Mouse (Mus musculus) heart, postnatal 25 days (tissue): ENCODE data around the gene Olfr561. TPM values are rescaled to one million over a fixed set of nuclear protein-coding genes. Genes with fewer than 3 reads are reported as not detected.

Source experiments
- DNase-seq: peaks from one replicate; pipeline ENCODE4 v3.0.0; 2022; ENCODE audit warnings: low spot score
- intact Hi-C: fragments of 180-260 bp; cut with DNase I; formaldehyde crosslinking; loops from one replicate; pipeline ENCODE4 v1.15.1; 2025
- total RNA-seq, 2 experiments: library from RNA; stranded (reverse); gene quantifications; 2 replicates each; pipeline ENCODE4 v1.2.3; 2021

The Olfr561 gene
- not detected for total RNA-seq

GRCm38 (mm10) chr7:102770921-102771320, at the start of gene Olfr561:
Olfr561 (plus strand) TSS chr7:102771221.
- no peak for DNase-seq
- intact Hi-C loops, result no loop called here

- DNase-seq, result no peak
- intact Hi-C loops, result no loop called here
Observed at GRCm38 (mm10) chr7:102727391-102727790, 43.6 kb upstream of the Olfr561 start, which contains the start of gene Olfr559. Olfr559 (minus strand) TSS chr7:102727491.

- no peak for DNase-seq
- intact Hi-C loops, result no loop called here
Observed at GRCm38 (mm10) chr7:102733793-102734192, 37.2 kb upstream of the Olfr561 start.

DNA sequence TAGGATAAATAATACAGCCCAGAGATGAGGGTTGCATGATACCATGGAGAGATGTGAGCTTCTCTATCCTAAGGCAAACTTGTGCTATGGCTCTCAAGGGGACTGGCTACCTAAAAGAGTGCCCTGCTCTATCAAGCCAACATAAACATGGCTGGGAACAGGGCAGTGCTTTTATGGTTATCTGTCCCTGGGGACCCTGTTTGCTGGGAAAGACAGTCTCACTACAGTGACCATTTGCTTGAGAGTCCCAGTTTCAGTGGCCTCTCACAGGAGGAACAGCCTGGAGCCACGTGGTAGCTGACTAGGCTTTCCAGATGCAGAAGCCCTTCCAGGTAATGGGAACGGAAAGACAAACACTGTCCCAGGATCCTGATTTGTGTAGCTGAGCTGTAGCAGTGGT, 33.3 kb upstream of the Olfr561 start:
- intact Hi-C loops, result no loop called here
- DNase-seq, result no peak

DNA sequence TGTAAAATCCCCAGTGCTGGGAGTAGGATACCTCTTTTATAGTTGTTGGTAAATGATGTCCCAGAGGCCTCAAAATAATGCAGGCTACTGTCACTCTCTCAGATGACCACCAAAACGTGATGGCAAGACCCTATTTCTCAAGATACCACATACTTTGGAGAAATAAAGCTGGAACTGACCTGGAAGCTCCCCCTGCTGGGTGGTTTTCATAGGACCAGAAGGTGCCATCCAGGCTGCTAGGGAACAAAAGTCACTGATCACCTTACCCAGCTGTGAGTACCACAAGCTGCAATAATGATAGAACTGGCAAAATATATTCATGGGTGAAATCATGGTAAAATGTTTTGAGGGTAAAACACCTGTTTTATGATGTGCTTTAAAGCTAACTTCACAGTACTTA, 18.9 kb upstream of the Olfr561 start:
- no peak for DNase-seq
- intact Hi-C loops, result loop anchor here (5.0 kb wide), 2 partner anchors 85 to 240 kb away; no protein-coding TSS in a partner anchor

- DNase-seq, result no peak
- intact Hi-C loops, result no loop called here
Observed at GRCm38 (mm10) chr7:102759266-102759665, 11.8 kb upstream of the Olfr561 start, which contains the start of the genes Olfr560 and Olfr78. Olfr560 (minus strand) TSS chr7:102759366. Olfr78 (minus strand) TSS chr7:102759471.

DNA sequence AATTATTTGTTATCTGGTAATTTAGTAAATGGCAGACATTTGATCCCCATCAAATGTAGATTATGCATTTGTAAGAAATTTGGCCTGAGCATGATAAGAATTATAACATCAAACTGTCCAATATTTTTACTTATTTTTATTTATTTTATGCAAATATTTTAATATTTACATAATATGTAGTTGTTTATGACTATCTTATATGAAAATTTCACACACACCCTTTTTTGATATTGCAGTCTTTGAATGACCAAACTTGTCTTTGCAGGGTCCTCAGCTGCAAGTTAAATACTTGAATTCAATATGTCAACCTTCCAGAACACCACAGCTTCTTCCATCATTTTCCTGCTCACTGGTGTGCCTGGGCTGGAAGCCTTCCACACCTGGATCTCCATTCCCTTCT, 32.2 kb downstream of the Olfr561 start, which contains the start of gene Olfr564:
TSS of gene Olfr564 (plus strand) at position 301 of the 400 bp plus-strand sequence.
- no peak for DNase-seq
- intact Hi-C loops, result no loop called here

Other genes starting within 250 kb of the Olfr561 start
- gene Olfr547, start 236.5 kb upstream of the Olfr561 start, total RNA-seq, result not detected
- gene Olfr548-ps1, start 230.3 kb upstream of the Olfr561 start, total RNA-seq, result not detected
- gene Olfr549, start 221.4 kb upstream of the Olfr561 start, total RNA-seq, result not detected
- 1 to 10 TPM; 5.4 to 5.5 TPM for gene Trim21, start 205.7 kb upstream of the Olfr561 start, total RNA-seq
- under 1 TPM; 0.10 to 0.17 TPM for gene Olfr550, start 199.8 kb upstream of the Olfr561 start, total RNA-seq
- not detected for gene Olfr551, start 179.3 kb upstream of the Olfr561 start, total RNA-seq
- gene Olfr552, start 173.5 kb upstream of the Olfr561 start, total RNA-seq, result under 1 TPM; 0.08 to 0.36 TPM
- not detected for gene Olfr553, start 153.0 kb upstream of the Olfr561 start, total RNA-seq
- not detected for gene Olfr554, start 132.8 kb upstream of the Olfr561 start, total RNA-seq
- gene Olfr555, start 112.4 kb upstream of the Olfr561 start, total RNA-seq, result not detected
- gene Olfr556, start 106.3 kb upstream of the Olfr561 start, total RNA-seq, result not detected
- 1 to 10 TPM; 6.5 to 8.2 TPM for gene Trim68, start 83.9 kb upstream of the Olfr561 start, total RNA-seq
- not detected for gene Olfr557, start 75.3 kb upstream of the Olfr561 start, total RNA-seq
- gene Olfr558, start 69.0 kb upstream of the Olfr561 start, total RNA-seq, result 1 to 10 TPM; 2.4 to 4.4 TPM
- not detected for gene Olfr33, start 52.2 kb upstream of the Olfr561 start, total RNA-seq
- gene Olfr559, start 43.7 kb upstream of the Olfr561 start, total RNA-seq, result not detected
- gene Olfr560, start 11.9 kb upstream of the Olfr561 start, total RNA-seq, result not detected
- gene Olfr78, start 11.8 kb upstream of the Olfr561 start, total RNA-seq, result 1 to 10 TPM in 1 of 2 experiments, under 1 TPM in 1; 0.81 to 1.2 TPM
- gene Olfr564, start 32.3 kb downstream of the Olfr561 start, total RNA-seq, result not detected
- not detected for gene Olfr566, start 87.5 kb downstream of the Olfr561 start, total RNA-seq
- not detected for gene Olfr568, start 105.9 kb downstream of the Olfr561 start, total RNA-seq
- not detected for gene Olfr569, start 119.7 kb downstream of the Olfr561 start, total RNA-seq
- gene Olfr570, start 123.4 kb downstream of the Olfr561 start, total RNA-seq, result not detected
- not detected for gene Olfr571, start 146.3 kb downstream of the Olfr561 start, total RNA-seq
- not detected for gene Olfr572, start 153.2 kb downstream of the Olfr561 start, total RNA-seq
- not detected for gene Olfr573-ps1, start 171.4 kb downstream of the Olfr561 start, total RNA-seq
- gene Olfr574, start 177.2 kb downstream of the Olfr561 start, total RNA-seq, result not detected
- gene Olfr575, start 187.6 kb downstream of the Olfr561 start, total RNA-seq, result not detected
- not detected for gene Olfr576, start 191.4 kb downstream of the Olfr561 start, total RNA-seq
- not detected for gene Olfr577, start 204.7 kb downstream of the Olfr561 start, total RNA-seq
- gene Olfr578, start 218.1 kb downstream of the Olfr561 start, total RNA-seq, result not detected